Mouse (Mus musculus) 3T3-L1 (cell line): Measurements from ENCODE around the gene Pcsk1.
A peak's percentile ranks its signal among the peaks of the same experiment; 100 is the strongest.

Experiments used
- DNase-seq: peaks from one replicate; pipeline ENCODE4 v3.0.0-alpha.2; 2015; ENCODE audit warnings: low read depth, low spot score

Pcsk1 gene

DNA sequence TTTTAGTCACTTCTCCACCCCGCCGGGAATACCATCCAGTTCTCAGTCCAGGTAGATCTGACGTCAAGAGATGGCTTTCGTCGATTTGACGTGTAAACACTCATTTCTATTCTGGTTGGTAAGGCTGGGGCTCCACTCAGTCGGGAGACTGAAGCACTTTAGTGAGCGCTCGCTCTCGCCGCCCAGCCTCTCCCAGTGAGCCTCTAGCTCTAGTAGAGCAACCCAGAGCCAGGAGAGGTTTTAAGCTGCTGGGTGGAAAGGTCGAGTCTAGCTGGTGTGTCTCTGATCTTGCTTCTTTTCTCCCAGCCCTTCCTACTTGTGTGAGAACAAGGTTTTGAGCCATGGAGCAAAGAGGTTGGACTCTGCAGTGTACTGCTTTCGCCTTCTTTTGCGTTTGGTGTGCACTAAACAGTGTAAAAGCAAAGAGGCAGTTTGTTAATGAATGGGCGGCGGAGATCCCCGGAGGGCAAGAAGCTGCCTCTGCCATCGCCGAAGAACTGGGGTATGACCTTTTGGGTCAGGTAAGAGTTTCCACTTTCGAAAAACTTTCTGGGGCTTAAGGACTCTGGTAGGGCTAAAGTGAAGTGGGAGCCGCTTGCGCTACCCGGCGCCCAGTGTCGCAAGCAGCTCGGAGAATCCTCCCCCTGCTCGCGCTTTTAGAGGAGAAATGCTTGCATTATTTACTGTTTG is at the start of gene Pcsk1:
Gene Pcsk1, plus strand, starts transcription at position 106 of the 690 bp plus-strand sequence.
- no peak for DNase-seq

DNA sequence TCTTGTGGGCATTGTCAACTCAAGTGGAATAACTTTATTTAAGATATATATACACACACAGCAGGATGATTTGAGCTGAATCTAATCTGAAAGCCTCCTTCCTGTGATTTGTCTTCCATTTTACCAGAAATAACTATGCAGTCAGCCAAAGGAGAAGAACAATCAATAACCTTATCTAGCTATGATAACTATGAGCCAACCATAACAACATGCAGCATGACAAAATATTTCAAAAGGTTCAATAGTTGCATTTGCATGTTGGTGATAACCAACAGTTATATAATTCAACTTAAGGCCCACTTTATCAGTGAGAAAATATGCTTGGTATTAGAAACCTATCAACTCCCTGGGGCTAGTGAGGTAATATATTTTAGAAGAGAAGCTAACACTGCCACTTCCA is 30.8 kb upstream of the Pcsk1 start:
- no peak for DNase-seq

- no peak for DNase-seq
Observed at GRCm38 (mm10) chr13:75063947-75064346, 25.7 kb upstream of the Pcsk1 start.

DNA sequence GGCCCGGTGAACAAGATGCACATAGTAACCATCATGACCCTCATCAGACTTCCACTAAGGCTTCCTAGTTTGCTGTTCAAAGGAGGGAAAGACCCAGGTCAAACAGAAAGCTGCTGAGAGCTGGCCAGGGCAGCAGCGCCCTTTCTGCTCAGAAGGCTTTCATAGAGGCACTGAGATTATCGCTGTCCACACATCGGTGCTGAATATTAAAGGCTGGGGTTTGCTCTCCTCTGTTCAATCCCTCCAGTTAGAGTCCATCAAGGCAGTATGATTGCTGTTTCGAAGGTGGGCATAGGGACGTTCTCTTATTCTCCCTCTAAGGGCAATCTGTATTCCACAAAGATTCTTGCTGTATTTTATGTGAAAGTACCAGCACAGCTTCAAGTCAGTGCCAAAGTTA is 1.0 kb upstream of the Pcsk1 start:
- peak; percentile 36 for DNase-seq

DNA sequence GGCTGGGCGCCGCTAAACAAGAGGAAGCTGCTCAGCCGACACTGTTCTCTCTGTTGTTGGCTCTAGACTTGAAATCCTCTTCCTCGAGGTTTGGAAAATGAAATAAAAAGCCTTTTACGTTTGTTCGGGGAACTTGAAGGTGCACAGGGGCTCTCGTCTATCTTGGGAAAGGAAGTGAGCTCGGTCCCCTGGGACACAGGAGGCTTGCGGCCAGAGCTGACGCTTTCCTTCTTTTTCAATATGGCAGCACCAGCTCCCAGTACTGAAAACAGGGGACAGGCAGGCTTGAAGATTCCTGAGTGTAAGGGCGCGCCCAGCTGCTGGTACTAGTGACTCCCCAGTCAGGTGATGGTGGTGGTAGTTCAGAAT is 769 bp downstream of the Pcsk1 start:
- DNase-seq, result no peak

- DNase-seq, result no peak
Observed at GRCm38 (mm10) chr13:75091071-75091470, 1.4 kb downstream of the Pcsk1 start.

DNA sequence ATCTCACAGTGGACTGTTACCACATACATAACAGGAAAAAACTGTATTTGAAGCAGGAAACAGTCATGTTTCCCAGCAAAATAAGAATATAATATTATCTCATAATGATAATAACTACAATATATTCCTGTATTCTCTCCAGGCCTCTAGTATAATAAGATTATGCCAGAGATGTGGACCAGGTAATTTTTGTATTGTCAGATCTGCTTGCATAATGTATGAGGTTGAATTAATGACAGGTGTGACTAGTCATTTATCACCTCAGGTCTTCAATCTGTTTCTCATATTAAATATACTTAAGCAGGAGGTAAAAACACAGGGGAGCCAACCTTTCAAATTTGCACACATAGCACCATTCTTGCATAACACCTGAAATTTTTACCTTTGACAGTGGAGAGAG is 5.9 kb downstream of the Pcsk1 start:
- DNase-seq, result no peak

DNA sequence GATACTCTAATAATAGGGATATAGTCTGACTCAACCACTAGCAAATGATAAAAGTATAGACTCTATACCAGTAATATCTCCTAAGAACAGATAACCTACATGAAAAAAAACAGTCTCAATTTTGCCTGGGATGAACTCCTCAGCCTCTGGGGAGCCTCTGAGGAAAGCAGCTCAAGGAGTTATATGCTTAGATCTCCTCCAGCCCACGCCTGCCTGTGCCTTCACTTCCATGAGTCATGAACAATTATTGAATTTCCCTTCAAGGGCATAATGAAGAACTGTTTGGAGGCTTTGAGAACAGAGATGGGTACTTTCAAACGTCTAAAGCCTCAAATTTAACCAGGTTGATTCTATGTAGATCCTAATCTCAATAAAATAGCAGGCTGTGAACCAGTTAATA is 23.5 kb downstream of the Pcsk1 start:
- DNase-seq, result no peak

GRCm38 (mm10) chr13:75114007-75114424 is 24.4 kb downstream of the Pcsk1 start:
- DNase-seq, result no peak

GRCm38 (mm10) chr13:75114838-75115237 is 25.2 kb downstream of the Pcsk1 start:
- no peak for DNase-seq

DNA sequence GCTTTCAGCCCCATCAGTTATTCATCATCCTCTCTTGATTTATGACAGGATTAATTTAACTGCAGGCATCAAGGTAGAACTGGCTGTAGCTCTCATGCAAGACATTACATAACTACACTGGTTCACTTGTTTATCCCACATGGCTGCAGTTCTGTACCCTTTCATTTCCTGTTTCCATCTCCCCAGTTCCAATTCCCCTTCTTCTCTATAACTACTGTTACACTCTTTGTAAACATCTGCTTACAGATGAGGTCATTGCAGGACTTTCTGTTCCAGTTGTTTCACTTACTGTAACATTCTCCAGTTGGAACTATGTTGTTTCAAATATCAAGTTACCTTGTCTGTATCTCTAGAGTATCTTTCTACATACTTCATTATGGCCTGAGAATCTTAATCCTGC is 46.2 kb downstream of the Pcsk1 start:
- DNase-seq, result no peak

GRCm38 (mm10) chr13:75160661-75161060 is 71.0 kb downstream of the Pcsk1 start:
- DNase-seq, result no peak

GRCm38 (mm10) chr13:75163408-75163807 is 73.8 kb downstream of the Pcsk1 start:
- no peak for DNase-seq
